Mouse (Mus musculus) heart, adult 2 months (tissue): ENCODE results near the gene Wwc1.

ENCODE experiments used
- CTCF ChIP-seq: fragments of 200-600 bp; IDR thresholded peaks from 2 replicates; pipeline ENCODE4 v1.8.1; 2022; ENCODE audit warnings: antibody characterized with exemption, mild to moderate bottlenecking, moderate library complexity
- EP300 ChIP-seq: fragments of 200-500 bp; IDR thresholded peaks from 2 replicates; pipeline ENCODE4 v1.6.1; 2011; ENCODE audit warnings: low read depth, low read length, control low read depth; ENCODE audit not compliant: insufficient read depth

GRCm38 (mm10) chr11:35866140-35866539 is 114.2 kb downstream of the Wwc1 start:
- no peak for TF ChIP-seq EP300
- TF ChIP-seq CTCF: no peak
